In the genomic region with DNA sequence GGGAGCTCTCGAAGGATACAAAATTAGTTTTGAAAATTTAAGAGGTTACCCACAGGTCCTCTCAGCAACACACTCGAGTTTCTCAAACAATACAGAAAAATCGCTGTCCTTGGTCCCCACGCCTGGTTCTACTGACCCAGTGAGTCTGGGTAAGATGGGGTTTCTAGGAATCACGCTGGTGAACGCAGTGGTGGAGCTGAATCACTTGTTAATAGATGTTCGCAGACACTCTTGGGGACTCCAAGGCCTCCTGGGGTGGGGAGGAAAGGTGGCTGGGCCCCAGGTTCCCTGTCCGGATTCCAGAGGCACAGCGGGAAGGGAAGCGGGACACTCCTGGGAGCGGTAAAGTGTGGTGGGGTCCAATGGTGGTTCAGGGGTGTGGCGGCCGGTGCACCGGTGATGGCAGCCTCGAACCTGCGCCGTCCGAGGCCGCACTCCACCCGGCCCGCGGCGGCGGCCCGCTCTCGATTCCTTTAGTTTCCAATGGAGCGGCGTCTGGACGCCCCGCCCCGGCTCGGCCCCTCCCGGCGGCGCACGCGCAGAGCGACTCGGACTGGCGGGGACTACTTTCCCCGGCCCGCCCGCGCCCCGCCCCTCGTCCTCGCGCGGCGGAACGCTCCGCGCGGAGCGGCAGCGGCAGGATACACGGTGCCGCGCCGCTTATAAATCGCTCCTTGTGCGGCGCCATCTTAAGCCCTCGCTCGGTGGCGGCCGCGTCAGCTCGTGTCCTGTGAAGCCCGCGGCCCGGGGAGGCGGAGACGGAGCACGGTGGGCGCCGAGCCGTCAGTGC, we compare ENCODE assay signal across 8 mouse cellular contexts. TPM values are rescaled to one million over a fixed set of nuclear protein-coding genes. Genes with fewer than 3 reads are reported as not detected.
DNase-seq lines count a peak whose midpoint lies in the region; ATAC-seq and TF ChIP-seq lines count a peak whose summit lies in the region.

No protein-coding gene starts in this region.

- H3K4me1 ChIP-seq in lung, embryonic 15.5 days = peaks cover 39% of the 10 kb centered on the region
- peaks cover 16% of the 10 kb centered on the region for H3K4me1 ChIP-seq in thymus, adult 2 months (replicated peaks; ENCODE audit: control insufficient read depth, insufficient read depth, low read length)

- H3K27me3 ChIP-seq in lung, embryonic 15.5 days = no peaks in the 10 kb centered on the region
- H3K27me3 ChIP-seq in thymus, adult 2 months (ENCODE audit: control insufficient read depth, insufficient read depth, low read length) = no peaks in the 10 kb centered on the region

- peak; percentile 74 to 86 for ATAC-seq in hematopoietic stem cell, adult 5-6 weeks (replicated peaks in 1 of 2; ENCODE audit: insufficient read depth in 1 of 2, low FRiP score in 2 of 2, low TSS enrichment in 1 of 2, low read depth in 1 of 2, poor library complexity in 2 of 2, severe bottlenecking in 2 of 2)
- peak; percentile 89 for ATAC-seq in lung, embryonic 15.5 days (ENCODE audit: borderline replicate concordance, extremely low read depth, low FRiP score, low TSS enrichment)

- DNase-seq in MN1 (ENCODE audit: low spot score) = peak; percentile 97
- peak; percentile 98 for DNase-seq in cerebellum, adult 8-10 months
- peak; percentile 96 for DNase-seq in forelimb bud, embryonic 11.5 days (ENCODE audit: low read depth, low spot score)
- peak; percentile 82 for DNase-seq in layer of hippocampus, adult 9-10 months (ENCODE audit: low spot score)
- peak; percentile 93 for DNase-seq in ovary, adult 18-20 months (ENCODE audit: low spot score)
- peak; percentile 96 for DNase-seq in thymus, adult 2 months

- H3K27ac ChIP-seq in lung, embryonic 15.5 days = peak overlapping the region; percentile 96
- no peak overlapping the region for H3K27ac ChIP-seq in thymus, adult 2 months (ENCODE audit: control insufficient read depth, insufficient read depth, low read length)

- H3K4me3 ChIP-seq in lung, embryonic 15.5 days = peak overlapping the region; percentile 95
- H3K4me3 ChIP-seq in thymus, adult 2 months (ENCODE audit: control insufficient read depth, insufficient read depth, low read length) = peak overlapping the region; percentile 44

- TF ChIP-seq POLR2A in thymus, adult 2 months (IDR thresholded peaks at IDR 0.05; ENCODE audit: control insufficient read depth, extremely low read depth, insufficient read depth, low read length, poor library complexity) = peak; percentile 100

- 8% methylated on average over 51 of the region's 78 CpGs for WGBS in lung, embryonic 15.5 days
- 10% methylated on average over 78 of the region's 78 CpGs for WGBS in thymus, adult 2 months

- TF ChIP-seq CTCF in thymus, adult 2 months (IDR thresholded peaks at IDR 0.05; ENCODE audit: borderline replicate concordance, control insufficient read depth, extremely low read depth, insufficient read depth, low read length, poor library complexity) = 0 out of 2 replicates have a peak, but pooled peaks have one; percentile 51

- no peaks in the 10 kb centered on the region for H3K9me3 ChIP-seq in lung, embryonic 15.5 days

- H3K36me3 ChIP-seq in lung, embryonic 15.5 days = 0 out of 2 replicates have a peak, but pooled peaks cover 4% of the 10 kb centered on the region
- no peaks in the 10 kb centered on the region for H3K36me3 ChIP-seq in thymus, adult 2 months (ENCODE audit: control insufficient read depth, insufficient read depth, low read length)

- peak overlapping the region; percentile 67 for H3K4me2 ChIP-seq in lung, embryonic 15.5 days

- peak overlapping the region; percentile 97 for H3K9ac ChIP-seq in lung, embryonic 15.5 days

RNA-seq across cellular contexts. Expression of a gene that starts 4.0 kb away (rescaled TPM):
- total RNA-seq in hematopoietic stem cell, adult 5-6 weeks (2017) = 543 and 564 TPM in 2 replicates
- polyA plus RNA-seq in lung, embryonic 15.5 days (2015; fragmentation: Nextera tagmentation; extraction: Ambion mirVana) = 552 and 563 TPM in 2 replicates
- 115 and 117 TPM in 2 replicates for polyA plus RNA-seq in thymus, adult 2 months (2012; rRNA removed)
